Mouse (Mus musculus): Measurements from ENCODE around the gene Sod3.

Sod3 gene

DNA sequence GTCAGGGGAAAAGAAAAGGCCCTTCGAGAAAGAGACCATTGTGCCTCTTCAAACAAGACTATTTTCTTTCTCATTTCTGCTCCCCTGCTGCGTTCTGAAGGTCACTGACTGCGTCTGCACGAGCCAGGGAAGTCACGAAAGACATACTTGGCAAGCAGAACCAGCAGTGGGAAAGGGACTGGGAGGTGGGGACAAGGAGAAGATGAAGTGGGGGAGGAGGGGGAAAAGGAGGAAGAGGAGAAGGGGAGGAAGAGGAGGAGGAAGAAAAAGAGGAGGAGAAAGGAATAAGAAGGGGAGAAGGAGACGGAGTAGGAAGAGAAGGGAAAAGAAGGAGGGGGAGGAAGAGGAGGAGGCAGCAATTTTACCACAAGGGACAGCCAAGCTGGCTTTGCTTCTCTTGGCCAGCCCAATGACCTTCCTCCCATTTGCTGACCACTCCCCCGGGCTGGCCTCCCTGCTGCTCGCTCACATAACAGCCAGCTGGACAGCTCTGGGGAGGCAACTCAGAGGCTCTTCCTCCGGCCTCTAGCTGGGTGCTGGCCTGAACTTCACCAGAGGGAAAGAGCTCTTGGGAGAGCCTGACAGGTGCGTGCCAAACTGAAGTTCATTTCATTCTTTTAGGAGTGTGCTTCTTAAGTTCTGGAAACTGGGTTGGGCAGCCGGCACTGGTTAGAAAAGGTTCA lies at the start of gene Sod3:
Gene Sod3, plus strand, starts transcription at position 324 of the 683 bp plus-strand sequence.
- peak; percentile 6 to 34 for DNase-seq

DNA sequence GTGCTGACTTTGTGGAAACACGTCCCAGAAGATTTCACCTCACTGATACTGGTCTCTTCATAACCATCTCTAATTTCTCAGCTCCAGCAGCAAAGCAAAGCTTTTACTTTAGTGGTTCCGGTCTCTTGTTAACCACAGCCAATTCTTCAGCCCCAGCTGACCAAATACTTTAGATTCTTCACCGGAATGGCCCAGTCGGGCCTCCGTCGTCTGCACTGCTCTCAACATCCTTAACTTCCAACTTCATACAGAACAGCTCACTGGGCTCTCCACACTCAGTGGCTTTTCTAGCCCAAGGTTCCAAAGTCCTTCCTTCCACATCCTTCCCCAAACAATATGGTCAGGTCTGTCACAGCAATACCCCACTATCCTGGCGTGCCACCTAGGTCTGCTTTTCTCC lies 46.7 kb upstream of the Sod3 start:
- DNase-seq: no peak

DNA sequence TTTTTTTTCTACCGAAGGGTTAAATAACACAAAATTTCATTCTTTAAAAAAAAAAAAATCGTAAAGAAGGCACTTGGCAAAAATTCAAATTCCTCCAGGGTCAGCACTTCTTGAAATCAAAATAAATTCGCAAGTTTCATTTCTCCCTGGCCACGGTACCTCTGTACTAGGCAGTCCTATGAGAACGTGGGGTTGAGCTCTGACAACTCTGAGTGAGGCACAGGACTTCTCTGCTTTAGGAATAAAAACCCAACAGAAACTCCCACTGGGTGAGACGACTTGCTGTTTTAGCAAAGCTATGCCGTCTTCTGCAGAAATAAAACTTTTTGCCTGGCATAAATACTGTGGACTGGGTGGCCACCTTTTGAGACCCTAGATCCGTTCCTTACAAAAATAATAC lies 44.1 kb upstream of the Sod3 start:
- DNase-seq: no peak

GRCm38 (mm10) chr5:52332120-52332519 lies 31.5 kb upstream of the Sod3 start:
- no peak for DNase-seq

GRCm38 (mm10) chr5:52335590-52335989 lies 28.0 kb upstream of the Sod3 start:
- no peak for DNase-seq

- DNase-seq: no peak
Measured at GRCm38 (mm10) chr5:52339134-52339533, 24.5 kb upstream of the Sod3 start.

GRCm38 (mm10) chr5:52346890-52347289 lies 16.7 kb upstream of the Sod3 start:
- no peak for DNase-seq

GRCm38 (mm10) chr5:52350451-52350850 lies 13.1 kb upstream of the Sod3 start:
- no peak for DNase-seq

DNA sequence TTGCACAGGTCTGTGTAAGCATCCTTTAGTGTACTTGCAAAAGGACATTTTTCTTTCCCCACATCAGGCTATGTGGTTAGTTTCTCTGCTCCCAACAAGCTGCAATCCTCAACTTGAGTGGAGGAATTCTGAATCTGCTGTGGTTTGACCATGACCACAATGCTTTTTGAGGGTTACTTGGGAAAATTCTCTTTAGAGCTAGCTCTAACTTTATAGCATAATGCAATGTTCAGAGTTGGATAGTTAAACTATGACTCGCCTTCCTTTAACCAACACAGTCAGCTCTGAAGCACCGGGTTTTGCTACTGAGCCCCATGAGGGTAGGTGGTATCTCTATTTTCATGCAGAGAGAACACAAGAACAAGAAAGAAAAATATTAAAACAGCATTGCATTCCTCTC lies 12.0 kb upstream of the Sod3 start:
- DNase-seq: no peak

DNA sequence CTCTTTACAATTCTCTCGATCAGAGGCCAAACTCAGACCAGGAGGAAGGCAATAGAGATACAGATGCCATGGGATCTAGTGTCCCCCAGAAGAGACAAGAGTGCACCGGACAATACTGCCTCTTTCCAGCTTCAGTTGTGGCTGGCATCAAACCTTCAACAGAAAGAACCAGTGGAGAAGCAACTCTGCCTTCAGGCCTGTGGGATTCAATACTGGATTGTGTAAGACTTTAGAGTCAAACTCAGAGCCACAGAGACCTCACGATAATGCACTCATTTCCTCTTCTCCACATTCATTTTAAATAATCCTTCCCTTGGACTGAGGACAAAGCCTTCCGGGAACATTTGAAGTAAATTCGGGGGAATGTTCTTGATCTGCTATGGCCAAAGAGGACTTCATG lies 10.9 kb upstream of the Sod3 start:
- no peak for DNase-seq

DNA sequence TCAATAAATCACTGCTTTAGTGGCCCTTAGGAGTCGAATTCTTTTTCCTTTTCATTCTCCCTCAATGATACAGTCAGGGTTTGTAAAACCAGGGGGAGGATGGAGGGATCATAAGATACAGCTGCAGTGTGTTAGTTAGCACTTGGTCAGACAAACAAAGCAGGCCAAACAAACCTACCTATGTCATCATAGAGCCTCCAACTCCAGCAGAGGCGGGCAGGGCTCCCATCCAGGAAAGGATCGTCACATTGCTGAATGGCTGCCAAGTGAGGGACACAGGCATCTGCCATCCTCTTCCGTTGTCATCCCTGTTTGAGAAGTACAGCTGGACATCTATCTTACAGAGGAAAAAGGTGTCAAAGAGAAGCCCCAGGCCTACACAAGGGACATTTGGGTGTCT lies 9.2 kb upstream of the Sod3 start:
- peak in 1 of 2 experiments; percentile 20 for DNase-seq

- DNase-seq: no peak
Measured at GRCm38 (mm10) chr5:52355612-52356011, 8.0 kb upstream of the Sod3 start.

- DNase-seq: no peak
Measured at GRCm38 (mm10) chr5:52357175-52357754, 6.3 kb upstream of the Sod3 start.

- no peak for DNase-seq
Measured at GRCm38 (mm10) chr5:52358120-52358519, 5.5 kb upstream of the Sod3 start.

GRCm38 (mm10) chr5:52360286-52361049 lies 3.1 kb upstream of the Sod3 start:
- DNase-seq: peak in 1 of 2 experiments; percentile 5

DNA sequence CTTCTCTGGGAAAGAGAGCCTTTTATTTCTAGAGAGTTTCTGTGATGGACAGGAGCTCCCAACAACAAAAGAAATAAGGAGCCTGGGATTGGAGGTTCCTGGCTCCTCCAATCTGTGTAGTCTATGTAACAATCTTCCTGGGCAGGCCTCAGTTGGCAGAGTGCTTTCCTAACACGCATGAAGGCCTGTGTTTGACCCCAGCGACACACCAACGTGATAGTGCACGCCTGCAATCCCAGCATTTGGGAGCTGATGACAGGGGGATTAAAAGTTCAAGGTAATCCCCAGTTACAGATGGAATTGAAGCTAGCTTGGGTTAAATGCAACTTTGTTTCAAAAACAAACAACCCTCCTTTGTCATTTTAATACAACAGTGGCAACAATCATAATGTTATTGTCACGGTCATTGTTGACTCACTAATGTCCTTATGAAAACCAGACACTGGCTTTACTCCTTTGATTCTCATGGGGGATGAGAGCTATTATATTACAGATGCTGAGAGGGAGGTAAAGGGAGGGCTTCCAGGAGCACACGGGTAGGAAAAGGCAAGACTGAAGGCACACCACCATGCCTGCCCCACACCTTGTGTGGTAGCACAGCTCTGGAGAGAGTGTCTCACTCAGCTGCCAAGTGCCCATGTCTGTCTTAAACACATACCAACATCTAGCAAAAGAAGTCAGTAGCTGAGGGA lies 669 bp upstream of the Sod3 start:
- no peak for DNase-seq

GRCm38 (mm10) chr5:52364521-52364920 lies 930 bp downstream of the Sod3 start:
- no peak for DNase-seq

DNA sequence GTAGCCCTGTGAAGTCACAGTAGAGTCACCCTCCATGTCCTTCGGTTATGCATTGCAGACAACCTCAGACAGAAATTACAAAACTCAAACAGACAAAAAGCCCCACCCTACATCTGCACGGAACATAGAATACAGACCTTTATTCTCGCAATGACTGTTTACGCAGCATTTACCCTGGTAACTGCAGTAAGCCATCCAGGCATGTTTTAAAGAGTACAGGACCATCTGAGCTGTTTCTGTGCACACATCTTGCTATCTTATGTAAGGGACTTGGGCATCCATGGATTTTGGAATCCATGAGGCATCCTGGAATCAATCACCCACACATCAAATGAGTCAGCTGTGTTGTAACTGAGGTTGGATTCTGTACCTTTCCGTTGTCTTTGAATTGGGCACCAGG lies 2.3 kb downstream of the Sod3 start:
- DNase-seq: no peak

- no peak for DNase-seq
Measured at GRCm38 (mm10) chr5:52366661-52367060, 3.1 kb downstream of the Sod3 start.

GRCm38 (mm10) chr5:52367866-52368840 lies 4.6 kb downstream of the Sod3 start:
- DNase-seq: peak; percentile 12 to 27

- no peak for DNase-seq
Measured at GRCm38 (mm10) chr5:52370901-52371300, 7.3 kb downstream of the Sod3 start.

DNA sequence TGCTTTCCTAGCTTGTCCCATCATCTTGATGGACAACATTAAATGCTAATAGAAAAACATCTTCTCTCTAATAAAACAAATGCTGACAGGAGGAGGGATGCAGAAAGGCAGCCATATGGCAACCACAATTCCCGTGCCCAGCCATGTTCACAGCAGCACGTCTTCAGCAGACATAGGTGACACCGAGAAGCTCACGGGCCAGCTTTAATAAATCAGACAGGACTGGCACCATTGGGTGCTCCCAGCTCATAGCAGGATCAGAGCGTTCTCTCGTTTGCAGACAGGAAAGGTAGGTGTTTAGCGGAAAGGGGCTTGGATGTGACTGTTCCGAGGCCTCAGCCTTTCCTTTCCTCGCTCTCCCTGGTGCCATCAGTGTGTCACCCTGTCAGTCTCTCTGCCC lies 12.3 kb downstream of the Sod3 start:
- DNase-seq: no peak
